Mouse (Mus musculus) fibroblast of lung, adult 2 months (primary cell): ENCODE data around the gene Mapt.
A peak's percentile ranks its signal among the peaks of the same experiment; 100 is the strongest.
"Not testable (repeated sequence)": the region's sequence is repeated elsewhere in the genome, so short reads cannot be mapped to it uniquely, and the experiment has no call there.

Experiments used
- DNase-seq: peaks from one replicate; pipeline ENCODE4 v3.0.0-alpha.2; 2011; ENCODE audit warnings: low read depth

Gene Mapt

DNA sequence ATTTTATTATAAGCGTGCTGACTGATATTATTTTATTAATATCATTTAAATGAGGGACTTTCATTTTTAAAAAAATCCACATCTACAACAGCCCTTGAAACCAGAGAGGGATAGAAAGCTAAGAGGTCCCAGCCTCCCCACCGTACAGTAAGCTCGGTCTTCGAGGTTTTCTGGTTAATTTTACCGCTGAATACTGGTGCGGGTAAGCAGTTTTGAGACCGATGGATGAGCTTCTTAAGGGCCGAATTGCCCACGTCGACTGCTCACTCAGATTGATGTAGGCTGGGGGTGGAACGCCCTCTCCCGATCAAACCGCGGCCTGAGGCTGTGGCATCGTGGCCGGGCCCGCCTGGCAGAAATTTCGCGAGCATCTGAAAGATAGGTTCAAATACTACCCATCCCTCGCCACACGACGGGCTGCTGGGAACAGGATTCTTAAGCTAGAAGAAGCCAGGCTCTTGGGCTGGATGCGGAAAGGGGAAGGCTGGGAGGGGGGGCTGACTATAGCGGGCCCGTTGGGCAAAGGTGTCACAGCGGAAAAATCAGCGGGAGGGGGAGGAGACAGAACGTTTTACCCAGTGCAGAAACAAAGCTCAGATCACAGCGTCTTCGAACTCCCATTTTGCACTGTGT is 2.5 kb downstream of the Mapt start:
- no peak for DNase-seq

DNA sequence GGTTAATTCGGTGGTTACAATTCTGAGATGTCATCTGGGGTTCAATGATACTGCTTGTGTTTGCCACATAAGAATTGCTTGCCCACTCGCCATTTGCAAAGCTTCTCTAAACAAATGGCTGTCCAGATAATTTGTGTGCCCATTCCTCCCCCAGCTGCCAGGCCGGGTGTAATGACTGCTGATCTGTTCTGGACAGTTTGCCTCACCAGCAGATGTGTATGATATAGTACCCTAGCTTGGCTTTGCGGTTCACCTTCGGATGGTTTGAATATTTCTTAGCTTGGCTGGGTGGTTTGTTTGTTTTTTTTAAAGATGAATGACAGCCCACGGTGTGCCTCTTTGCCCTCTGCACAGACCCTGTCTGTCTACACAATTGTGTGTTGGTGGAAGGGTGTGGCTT is 3.5 kb downstream of the Mapt start:
- DNase-seq: no peak

DNA sequence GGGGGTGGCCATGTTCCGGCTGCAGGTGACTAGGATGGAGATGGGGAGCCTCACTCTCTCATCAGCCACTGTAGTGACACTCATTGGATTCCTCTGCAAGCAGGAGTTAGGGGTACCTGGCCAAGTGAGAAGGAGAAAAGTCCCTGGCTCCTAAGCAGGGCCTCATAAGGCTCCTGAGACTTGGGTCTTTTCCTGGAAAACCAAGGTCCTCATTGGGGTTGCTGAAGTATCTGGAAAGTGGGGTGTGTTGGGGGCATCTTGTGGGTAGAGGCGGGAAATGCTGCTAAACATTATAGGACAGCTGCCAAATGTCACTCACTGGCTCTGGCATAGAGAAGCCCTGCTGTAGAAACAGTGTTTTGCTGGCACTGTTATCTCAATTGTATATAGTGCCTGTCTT is 4.7 kb downstream of the Mapt start:
- no peak for DNase-seq

DNA sequence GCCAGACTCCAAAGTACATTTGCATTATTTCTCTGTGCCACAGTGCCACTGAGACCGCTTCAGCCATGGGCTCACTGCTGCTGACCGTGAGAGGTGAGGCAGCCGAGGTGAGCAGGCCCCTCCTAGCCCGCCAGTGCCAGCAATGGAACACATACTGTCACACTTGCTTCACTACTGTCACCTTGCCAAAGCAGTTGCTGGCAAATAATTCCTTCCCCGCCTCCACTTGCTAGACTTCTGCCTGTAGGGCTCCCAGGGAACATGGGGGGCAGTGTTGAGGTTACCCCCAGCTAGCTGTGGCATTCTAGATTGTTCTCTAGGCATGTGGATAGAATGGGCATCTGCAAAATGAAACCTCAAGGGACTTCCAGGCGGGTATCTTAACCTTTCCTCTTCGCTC is 6.0 kb downstream of the Mapt start:
- no peak for DNase-seq

DNA sequence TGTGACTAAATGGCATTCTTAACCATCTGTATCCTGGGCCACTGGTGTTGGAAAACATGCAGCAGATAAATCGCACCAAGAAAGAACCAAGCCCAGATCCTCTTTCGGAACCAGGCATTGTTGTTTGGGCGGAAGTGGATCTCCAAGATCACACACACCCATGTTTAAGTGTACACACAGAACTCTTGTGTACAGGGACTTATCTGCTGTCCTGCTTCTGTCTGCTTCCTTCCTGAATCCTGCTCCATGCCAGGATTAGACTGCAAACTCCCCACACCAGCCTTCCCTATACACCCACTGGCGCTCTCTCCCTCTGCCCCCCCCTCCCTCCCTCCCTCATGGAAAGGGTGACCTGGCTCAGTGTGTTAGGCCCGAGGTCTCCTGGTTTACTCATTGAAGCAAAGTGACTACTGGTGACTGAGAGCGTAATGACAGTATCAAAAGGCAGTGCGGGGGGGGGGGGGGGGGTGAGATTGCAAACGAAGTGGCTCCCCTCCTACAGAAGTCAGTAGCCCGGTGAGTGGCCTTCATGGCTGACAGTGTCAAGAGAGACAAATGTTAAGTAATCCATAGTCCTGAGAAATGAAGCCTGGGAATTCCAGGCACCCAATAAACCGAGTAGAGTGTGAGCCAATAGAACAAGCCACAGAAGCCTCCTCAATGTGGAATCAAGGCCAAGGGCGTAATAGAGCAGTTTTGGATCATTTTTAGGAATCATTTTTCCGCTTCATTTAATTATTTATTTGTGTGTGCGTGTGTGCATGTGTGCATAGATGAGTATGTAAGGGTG is 7.0 kb downstream of the Mapt start:
- no peak for DNase-seq

DNA sequence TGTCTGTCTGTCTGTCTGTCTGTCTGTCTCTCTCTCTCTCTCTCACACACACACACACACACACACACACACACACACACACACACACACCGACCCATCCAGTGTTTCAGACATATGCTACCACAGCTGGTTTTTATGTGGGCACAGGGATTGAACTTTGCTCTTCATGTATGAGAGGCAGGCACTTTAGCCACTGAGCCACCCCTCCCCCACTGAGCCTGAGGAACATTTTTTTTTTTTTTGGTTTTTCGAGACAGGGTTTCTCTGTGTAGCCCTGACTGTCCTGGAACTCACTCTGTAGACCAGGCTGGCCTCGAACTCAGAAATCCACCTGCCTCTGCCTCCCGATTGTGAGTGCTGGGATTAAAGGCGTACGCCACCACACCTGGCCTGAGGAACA is 14.3 kb downstream of the Mapt start:
- DNase-seq: not testable (repeated sequence)

GRCm38 (mm10) chr11:104246171-104246694 is 15.0 kb downstream of the Mapt start:
- DNase-seq: no peak

DNA sequence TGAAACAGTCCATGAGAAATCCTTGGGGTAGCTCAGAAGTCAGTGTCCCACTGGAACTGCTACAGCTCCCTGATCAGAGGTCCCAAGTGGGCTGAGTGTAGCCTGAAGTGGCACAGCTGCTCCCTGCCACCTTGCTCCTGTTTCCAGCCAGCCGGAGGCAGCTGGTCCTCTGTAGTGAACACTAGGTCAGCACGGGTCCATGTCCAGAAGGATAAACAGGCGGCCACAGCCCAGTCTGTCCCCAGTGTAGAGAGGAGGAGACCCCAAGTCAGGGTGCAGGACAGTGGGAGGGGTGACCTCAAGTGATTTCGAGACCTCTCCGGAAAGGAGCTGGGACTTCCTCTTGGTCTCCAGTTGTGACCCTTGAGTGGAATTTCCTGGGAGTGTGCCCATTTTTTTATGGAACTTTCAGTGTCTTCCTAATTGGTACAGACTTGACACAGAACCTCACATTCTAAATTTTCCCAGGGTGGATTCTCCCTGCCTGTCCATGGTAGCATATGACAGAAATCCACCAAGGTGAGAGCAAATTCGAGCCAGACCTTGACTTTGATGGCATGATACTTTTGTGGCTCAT is 16.0 kb downstream of the Mapt start:
- no peak for DNase-seq

DNA sequence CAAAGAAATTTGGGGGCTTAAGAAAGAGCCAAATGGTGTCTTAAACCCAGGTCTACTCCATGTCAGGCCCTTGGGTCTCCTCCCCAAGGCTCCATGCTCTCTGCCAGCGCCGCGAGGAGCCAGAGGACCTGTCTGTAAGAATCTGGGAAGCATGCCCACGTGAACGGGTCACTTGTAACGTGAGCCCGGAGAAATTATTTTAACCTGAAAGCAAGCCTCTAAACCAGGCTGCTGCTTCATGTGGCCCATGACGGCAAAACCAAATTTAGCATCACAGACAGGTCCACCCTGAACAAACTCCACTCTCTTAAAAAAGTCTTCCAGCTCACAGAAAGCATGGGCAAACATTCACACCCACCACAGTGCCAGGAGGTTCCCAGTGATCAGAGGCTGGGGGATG is 18.2 kb downstream of the Mapt start:
- peak; percentile 5 for DNase-seq

DNA sequence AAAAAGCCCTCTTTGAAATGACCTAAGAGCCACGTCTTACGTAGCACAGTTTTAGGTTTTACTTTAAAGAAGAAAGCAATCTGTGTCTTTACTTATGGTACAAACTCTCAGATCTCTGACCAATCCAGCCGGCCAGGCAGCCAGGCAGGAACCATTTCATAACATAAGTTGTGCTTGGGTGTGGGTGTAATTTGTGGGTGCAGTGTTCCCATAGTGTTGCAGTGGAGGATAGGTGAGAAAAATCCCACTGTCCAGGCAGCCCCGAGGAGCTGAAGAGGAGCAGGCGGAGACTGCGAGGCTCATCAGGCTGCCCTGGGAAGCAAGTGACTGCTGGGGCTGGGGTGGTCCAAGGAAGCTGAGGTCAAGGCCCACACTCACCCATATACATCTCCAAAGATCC is 19.9 kb downstream of the Mapt start:
- no peak for DNase-seq

GRCm38 (mm10) chr11:104252094-104252493 is 20.9 kb downstream of the Mapt start:
- no peak for DNase-seq

DNA sequence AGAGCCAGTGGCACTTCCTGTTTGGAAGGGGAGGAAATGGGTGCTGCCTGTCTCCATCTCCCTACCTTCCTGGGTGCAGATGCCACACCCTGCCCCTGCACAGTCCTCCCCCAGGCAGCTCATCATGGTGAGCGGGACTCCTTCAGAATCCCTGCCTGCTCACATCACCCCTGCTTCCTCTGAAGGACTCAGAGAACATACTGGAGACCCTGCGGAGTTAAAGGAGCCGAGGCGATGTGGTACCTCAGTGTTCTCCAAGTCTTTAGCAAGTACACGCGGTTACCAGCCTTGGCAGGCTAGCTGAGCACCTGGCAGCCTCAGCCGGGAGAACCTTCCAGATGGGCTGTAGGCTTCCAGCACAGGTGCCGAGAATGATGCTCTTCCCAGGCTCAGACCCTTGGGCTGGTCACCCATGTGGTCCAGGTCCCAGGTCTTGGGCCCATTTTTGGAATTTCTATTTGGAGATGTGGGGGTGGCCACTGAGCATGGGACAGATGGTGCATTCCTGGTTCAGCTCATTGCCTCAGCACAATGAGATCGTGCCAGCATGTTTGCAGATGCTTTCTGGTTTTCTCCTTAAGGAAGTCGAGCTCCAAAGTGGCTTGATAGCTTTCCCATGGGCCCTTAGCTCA is 23.3 kb downstream of the Mapt start:
- DNase-seq: no peak

- no peak for DNase-seq
Observed at GRCm38 (mm10) chr11:104256179-104256578, 25.0 kb downstream of the Mapt start.

GRCm38 (mm10) chr11:104258991-104259390 is 27.8 kb downstream of the Mapt start:
- no peak for DNase-seq

GRCm38 (mm10) chr11:104264683-104265082 is 33.5 kb downstream of the Mapt start:
- DNase-seq: no peak

DNA sequence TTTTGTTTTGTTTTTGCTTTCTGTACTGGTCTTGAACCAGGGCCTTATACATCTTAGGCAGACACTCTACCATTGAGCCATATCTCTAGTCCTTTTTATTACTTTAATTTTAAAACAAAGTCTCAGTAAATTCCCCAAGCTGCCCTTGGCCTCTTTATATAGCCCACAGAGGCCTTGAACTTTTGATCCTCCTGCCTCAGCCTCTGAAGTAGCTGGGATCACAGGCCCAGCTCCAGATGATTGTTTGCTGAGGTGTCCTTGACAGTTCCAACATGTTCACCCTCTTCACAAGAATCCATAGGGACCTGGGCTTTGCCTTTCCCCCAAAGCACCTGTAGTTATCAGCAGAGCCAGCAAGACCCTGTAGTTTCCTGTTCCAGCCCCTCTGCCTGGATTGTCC is 34.5 kb downstream of the Mapt start:
- DNase-seq: no peak

DNA sequence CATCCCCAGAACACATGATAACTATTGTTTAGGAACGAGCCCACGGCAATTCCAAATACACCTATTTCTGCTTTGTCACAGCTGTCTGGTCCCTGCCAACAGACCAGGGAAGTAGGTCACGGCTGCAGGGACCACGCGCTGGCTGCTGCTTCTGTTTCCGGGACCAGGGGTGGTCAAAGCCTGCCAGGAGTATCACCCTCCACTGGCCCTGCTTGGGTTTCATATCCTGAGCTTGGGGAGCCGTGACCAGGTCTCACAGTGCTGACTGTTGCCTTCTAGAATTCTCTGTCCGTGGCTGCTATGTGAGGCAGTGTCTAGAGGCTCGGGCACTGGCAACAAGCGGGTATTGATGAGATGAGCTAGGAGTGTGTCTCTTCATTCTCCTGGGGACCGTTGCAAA is 36.2 kb downstream of the Mapt start:
- DNase-seq: no peak

- no peak for DNase-seq
Observed at GRCm38 (mm10) chr11:104269385-104269822, 38.2 kb downstream of the Mapt start.

DNA sequence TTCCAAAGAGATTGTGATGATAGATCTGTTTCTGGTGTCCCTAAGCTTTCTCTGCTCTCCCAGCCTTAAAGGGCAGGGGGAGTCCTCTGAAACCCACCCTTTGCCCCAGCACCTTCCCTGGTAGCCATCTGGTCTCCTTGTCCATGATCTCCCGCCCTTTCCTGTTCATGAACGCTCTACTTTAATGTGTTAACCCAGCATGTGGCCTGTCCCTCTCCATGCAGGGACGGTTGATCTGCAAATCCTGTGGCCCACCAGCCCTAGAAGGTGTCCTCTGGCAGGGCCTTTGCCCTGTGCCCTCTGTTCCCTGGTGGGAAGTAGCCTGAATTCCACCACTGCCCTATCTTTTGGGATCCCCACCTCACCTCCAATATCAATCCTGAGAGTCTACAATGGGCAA is 39.3 kb downstream of the Mapt start:
- DNase-seq: no peak

GRCm38 (mm10) chr11:104270876-104271275 is 39.7 kb downstream of the Mapt start:
- DNase-seq: no peak

DNA sequence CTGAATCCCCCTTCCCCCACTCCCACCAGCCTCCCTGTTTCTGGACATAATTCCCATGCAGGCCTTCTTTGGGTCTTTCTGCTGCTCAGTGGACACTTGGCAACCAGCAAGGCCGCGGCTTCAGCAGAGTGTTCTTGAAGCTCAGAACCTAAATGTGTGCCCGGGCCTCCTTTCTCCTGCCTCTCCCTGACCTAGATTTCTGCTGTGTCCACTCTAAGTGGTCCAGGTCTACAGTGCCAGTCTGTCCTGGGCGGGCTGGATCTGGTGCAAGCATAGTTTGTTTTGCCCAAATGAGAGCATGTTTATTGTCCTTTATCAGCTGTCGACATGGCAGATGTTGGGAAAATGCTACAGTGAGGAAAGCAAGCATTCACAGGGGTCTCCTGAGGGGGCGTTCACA is 40.7 kb downstream of the Mapt start:
- DNase-seq: no peak

DNA sequence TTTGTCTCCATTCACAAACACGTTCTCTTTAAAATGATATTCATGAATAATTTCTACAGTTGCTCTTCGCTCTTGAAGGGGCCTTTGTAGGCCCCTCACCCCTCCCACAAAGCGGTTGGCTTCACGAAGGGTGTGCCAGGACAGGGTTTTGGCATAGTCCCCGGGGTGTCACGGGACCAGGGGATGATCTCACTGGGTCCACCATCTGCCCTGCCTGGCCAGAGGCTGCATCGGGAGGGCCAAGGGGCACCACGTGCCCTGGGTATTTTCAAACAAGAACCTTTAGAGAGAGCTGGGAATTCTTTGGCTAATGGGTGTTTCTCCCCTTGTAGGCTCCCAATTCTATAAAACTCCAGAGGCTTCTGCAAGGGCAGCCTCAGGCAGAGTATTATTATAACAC is 41.2 kb downstream of the Mapt start:
- peak; percentile 25 for DNase-seq

DNA sequence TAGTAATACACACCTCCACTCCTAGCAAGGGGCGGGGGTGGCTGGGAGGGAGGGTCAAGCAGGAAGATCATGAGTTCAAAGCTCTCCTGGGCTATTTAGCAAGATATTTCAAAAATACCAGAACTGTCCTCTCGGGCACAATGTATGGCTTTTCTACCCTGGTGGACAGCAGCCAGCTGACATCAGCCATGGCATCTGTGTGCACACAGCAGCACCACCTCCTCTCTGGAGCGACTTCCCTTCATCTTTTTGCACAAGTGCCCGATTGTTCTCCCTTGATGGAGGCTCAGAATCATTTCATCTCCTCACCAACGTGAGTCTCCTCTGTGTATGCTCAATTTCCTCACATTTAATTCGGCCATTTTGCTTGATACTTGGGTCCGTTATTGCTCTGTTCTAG is 44.6 kb downstream of the Mapt start:
- DNase-seq: no peak
